Mouse (Mus musculus): ENCODE data around the gene Pofut2.
A peak's percentile ranks its signal among the peaks of the same experiment; 100 is the strongest.

Pofut2 gene

DNA sequence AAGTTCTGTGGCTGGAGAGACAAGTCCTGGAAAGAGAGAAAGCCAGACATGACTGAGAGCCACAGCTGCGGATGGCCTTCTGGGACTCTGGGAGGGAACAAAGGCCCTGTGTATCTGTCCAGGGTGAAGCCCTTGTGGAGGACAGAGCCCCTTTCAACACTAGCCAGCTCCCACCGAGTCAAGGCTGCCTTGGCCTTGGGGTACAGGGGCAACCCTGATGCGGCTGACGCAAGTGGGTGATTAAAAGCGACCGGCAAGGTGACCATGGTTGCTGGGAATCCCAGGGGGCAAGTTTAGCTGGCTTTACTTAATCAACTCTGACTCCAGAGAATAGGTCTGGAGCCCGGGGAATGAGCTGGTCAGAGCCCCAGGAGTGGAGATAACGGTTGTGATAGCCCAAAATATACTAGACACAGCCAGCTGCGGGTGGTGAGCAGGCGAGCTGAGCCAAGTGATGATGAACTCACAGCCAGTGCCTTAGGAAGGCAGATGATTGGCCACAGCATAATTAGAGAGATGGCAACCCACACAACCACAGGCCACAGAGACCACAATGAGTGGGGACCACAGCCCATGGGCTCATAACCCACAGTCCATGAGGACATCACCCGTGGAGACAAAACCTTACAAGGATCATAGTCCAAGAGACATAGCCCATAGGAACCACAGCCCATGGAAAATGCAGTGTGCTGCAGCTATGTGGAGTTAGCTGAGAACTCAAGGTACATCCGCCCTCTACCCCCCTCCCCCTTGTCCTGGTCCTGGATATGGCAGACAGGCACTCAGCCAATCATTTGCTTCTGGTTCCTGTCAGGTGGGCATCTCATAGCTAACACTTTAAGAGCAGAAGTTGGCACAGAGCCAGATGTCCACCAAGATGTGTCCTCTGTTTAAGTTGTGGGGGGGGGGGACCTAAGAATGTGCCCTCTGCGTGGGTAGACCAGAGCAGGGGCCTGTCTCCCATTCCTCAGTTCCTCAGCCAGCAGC is 29.1 kb upstream of the Pofut2 start:
- DNase-seq (ENCODE audit: low read depth): no peak

DNA sequence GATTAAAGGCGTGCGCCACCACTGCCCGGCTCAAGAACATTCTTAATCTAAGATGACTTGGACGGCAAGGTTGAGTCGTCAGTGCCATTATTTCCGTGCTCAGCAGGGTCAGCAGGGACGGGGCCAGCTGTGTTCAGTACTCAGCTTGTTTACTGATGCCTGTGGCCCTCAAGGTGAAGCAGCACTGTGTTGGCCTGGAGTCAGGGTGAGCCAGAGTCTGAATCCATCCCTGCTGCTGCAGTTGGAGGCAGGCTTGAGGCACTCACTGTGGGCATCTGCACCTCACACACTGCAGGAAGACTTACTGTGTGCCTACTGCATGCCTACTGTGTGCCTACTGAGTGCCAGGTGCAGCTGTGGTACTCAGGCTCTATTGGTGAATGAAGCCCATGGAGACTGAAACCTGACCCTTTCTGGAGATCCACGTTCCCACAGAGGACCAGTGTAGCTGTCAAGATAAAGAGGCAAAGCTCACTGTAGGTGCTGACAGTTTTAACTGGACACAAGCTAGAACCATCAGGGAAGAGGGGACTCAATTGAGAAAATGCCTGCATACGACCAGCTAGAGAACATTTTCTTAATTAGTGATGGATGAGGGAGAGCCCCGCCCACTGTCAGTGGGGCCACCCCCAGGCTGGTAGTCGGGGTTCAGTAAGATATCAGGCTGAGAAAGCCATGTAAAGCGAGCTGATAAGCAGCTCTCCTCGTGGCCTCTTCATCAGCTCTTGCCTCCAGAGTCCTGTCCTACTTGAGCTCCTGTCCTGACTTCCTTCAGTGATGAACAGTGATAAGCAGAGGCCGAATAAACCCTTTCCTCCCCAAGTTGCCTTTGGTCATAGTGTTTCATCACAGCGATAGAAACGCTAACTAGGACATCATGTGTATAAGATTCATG is 26.9 kb upstream of the Pofut2 start:
- DNase-seq (ENCODE audit: low read depth): no peak

DNA sequence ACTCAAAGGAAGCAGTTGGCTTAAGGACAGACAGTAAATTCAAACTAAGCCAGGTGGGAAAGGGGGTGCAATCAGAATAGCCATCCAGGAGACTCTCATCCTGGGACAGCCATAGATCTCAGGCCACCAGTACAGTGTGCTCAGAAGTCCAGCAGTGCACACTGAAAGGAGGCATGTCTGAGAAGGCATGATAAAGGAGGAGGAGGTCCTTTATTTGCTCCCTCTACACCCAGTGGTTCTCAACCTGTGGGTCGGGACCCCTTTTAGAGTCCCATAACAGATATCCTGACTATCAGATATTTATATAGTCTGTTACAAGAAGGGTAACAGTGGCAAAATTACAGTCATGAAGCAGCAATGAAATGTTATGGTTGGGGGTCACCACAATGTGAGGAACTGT is 25.8 kb upstream of the Pofut2 start:
- DNase-seq (ENCODE audit: low read depth): no peak

DNA sequence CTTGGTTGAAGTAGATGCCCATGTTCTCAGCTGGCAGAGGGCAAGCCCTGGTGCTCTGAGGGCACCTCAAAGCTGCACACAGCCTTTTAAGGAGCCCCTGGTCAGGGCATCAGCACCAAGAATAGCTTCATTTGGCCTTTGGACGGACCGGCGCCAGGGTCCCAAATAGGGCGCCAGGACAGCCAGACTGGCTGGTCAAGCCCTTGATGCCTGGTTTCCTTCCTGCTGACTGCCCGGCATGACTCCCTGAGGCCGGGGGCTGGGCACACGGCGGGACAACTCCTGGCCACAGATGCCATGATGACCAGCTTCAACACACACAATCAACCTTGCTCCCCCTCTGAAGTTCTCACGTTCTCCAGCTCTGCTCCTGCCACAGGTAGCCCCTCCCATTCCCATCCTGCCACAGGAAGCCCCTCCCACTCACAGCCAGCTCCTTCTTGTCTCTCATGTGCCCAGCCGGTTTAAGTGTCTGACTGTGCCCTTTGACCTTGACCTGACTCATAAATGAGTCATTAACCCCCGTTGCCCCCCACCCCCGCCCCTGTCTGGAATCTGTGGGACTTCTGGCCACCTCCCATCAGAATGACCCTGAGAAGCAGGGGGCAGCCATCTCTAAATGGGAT is 23.9 kb upstream of the Pofut2 start:
- no peak for DNase-seq (ENCODE audit: low read depth)

DNA sequence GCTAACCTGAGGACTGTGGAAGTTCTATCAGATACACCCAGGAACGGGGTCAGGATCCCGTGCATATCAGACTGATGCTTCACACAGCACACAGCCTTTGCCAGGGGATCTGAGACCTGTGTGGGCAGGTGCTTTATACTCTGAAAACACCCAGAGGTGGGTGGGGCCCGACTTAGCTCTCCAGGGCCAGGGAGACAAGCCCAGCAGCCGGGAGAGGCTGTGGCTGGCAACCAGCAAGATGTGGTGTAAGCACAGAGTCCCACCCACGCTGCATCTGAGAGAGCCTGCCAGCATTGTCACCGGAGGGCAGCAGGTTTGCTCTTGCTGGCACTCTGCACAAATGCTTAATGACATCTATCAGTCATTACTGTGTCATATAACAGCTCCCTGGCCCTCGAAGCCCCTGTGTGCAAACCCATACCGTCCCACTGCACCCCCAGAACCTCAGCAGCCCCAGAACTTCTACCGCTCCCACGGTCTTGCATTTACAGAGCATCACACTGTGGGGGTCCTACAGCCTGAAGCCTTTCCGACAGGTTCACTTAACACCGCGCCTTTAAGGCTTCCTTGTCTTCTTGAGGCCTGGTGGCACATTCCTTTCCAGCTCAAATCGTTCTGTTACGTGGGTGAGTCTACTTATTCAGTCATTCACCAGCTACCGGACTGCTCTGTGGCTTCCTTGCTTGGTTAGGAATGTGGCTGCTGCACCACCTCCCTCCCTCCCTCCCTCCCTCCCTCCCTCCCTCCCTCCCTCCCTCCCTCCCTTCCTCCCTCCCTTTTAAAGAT is 21.0 kb upstream of the Pofut2 start:
- DNase-seq (ENCODE audit: low read depth): no peak

DNA sequence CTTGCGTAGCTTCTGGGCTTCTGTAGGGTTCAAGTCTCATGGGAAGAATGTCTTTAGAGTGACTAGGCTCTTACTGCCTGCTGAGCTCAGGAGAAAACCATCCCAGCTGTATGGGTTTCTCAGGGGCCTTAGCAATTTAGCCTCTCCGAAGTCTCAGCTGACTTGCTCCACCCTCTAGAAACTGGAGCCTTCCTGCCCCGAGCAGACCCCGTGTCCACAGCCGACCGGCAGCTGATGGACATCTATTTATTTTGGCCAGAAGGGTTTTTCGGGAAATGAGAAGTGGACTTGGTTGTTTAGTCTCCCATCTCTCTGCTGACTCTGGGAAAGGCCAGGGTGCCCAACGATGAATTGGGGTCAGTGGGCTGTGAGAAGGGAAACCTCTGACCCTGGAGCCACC is 18.3 kb upstream of the Pofut2 start:
- DNase-seq (ENCODE audit: low read depth): no peak

DNA sequence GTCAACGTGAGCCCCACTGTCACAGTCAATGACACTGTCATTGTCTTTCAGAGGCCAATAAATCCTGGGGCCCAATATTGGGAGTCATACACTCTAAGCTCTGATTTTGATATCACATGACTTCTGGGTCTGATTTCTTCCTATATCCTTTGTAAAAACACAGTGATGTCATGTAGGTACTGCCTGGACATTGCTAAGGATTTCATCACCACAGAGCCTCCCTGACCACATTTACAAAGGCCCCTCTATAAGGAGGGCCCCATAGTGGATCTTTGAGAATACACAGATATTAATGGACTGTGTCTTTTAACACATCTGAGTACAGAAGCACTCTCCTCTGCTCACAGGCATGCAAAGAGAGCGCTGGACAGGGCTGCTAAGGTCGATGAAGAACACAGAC is 16.6 kb upstream of the Pofut2 start:
- no peak for DNase-seq (ENCODE audit: low read depth)

DNA sequence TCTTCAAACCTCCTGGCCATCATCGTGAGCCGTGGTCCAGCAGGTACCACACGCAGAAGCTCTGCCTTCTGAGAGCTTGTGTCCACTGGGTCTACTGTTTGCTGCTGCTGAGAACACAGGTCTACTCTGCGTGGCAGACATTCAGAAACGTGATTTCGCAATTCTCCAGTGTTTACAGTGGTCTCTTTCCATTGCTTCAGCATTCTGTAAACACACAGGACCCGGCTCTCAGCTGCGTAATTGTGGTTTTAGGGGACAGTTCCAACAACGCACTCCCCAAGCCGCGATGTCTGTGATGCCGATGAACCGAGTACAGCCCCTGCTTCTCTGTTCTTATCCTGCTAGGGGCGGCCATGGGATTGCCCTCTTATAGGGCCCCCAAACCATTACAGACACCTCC is 16.1 kb upstream of the Pofut2 start:
- DNase-seq (ENCODE audit: low read depth): no peak

DNA sequence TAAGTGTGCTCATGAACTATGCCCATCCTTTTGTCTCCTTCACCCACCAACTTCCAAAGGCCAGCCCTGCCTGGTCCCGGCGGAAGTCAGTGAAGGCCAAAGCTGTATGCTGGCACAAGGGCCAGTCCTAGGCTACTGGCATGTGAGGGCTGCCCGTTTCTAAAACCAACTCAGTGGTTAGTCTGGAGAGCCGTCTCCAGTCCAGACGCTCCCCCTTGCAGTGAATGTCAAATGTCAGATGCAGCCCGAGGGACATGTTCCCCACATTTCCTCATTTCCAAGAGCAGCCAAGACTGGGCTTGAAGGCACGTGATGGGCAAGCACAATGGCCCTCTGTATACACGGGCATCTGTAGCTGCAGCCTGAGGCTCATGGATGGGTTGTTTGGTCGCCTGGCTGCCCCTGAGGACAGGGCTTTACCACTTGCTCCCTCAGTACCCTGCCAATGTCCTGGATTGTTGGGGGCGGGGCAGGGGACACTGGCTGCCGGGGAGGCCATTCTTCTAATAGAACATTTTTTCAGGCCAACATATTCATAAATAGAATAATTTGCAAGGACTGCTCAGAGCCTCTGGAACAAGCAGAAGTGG is 15.4 kb upstream of the Pofut2 start:
- no peak for DNase-seq (ENCODE audit: low read depth)

DNA sequence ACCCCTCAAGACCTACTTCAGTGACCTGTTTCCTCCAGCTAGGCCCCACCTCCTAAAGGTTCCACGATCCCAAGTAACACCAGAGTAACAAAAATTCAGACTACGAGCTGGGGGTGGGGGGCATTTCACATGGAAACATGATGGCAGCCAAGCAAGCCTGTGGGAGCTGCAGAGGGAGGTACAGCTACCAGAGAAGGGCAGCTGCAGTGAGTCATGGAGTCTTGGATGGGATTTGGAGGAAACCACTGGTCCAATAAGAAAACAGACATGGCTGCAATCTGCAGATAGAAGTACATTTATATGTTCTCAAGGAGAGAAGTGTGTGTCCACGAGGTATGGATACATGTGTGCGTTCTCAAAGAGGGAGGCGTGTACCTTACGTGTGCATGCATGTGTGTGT is 14.2 kb upstream of the Pofut2 start:
- DNase-seq (ENCODE audit: low read depth): no peak

DNA sequence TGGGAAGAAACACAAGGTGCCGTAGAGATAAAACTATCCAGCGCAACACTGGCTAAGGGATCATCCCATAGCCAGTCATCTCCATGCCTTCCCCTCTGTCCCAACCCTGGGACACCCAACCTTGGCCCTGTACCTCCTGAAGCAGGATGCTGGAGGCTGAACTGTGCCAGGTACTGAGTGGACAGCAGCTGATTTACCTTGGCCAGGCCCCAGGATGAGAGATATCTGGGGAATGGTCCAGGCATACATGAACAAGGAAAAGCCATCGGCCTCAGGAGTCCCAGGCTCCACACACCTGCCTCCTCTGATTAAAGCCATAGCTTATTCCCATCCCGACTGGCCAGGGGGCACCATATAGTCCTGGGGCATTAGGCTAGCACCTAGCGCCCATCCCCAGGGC is 12.0 kb upstream of the Pofut2 start:
- DNase-seq (ENCODE audit: low read depth): no peak

DNA sequence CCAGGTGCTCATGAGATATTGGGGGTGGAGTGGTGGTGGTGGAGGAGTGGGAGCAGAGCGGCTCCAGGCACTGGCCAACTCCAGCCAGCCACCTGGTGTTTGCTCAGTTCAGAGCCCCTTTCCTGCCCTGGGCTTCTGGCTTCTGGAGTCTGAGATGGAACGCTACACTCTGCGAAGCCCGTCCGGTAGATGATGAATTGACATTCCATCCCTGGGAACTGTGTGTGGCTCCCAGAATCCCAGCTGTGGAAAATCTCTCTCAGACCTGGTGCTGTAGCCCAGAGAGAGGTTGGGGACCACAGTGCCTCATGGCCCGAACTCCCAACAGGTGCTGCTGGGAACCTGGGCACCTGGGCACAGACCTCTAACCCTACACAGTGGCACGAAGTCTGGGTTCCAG is 11.3 kb upstream of the Pofut2 start:
- no peak for DNase-seq (ENCODE audit: low read depth)

DNA sequence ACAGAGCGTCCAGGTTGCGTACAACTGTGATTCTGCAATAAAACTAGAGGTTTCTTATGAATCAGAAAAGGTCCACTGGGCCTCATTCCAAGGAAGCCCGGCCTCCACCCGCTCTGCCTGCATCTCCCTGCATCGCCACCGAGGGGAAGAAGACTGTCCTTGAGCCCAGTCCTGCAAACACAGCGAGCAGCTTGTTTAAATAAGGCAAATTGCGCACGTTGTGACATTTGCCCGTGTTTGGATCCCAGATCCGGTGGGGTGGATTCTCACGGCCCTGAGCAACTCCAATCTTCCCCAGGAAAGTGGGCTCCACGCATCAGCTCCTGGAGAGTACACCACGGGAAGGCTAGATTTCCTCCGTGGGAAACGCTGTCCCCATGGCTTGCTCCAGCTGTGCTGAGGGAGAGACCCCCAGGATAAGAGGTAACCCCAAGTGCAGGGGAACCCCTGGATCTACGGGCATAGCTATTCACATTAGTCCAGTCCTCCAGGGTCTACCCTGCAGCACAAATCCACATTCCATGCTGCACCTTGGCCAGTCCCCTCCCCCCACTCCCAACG is 7.7 kb upstream of the Pofut2 start:
- DNase-seq (ENCODE audit: low read depth): no peak

DNA sequence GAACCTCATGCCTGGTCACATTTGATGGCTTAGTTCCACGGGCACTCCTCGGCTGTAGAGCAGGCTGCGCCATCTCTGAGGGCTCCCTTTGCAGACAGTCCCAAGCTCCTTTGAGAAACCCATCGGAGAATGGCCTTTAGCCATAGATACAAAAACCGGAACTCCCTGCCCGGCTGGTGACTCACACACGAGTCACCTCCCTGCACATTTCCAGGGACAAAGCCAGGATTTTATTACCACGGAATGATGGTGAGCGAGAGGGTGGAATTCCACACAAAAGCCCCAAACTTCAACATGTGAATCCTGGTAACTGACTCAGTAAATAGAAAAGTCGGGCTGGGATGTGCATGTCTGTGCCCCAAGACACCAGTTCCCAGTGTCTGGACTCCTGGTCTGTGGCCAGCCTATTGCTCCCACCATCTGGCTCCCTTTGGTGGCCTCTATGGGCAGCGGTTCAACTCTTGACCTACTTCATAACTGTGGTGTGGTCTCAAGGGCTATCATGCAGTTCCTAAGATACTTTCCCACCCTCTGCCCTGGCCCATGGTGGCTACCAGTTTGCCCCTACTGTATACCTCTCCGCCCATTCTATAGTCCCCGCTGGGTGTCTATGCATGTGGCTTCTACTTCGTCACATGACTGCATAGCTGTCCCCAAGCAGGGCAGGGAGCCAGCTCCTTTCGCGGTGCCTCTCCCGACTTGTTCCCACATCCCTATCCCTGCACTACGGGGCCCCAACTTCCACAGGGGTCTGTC is 7.1 kb upstream of the Pofut2 start:
- no peak for DNase-seq (ENCODE audit: low read depth)

DNA sequence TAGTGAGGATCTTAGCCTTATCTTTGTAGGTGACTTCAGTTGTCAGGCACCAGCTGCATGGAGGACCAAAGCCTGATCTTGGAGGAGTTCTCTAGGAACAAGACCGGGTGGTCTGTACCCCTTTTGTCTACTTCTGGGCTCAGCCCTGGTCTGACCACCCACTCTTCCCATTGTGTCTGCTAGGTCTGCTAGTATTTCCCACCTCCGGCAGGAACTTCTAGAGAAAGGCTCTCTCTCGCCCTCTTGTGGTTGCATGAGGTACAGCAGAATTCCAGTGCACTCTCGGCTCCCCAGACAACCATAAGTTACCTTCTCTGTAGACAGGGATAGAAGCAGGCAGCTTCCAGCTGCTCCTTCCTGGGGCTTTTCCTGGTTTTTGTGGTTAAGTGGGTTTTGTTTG is 6.2 kb upstream of the Pofut2 start:
- peak; percentile 81 for DNase-seq (ENCODE audit: low read depth)

DNA sequence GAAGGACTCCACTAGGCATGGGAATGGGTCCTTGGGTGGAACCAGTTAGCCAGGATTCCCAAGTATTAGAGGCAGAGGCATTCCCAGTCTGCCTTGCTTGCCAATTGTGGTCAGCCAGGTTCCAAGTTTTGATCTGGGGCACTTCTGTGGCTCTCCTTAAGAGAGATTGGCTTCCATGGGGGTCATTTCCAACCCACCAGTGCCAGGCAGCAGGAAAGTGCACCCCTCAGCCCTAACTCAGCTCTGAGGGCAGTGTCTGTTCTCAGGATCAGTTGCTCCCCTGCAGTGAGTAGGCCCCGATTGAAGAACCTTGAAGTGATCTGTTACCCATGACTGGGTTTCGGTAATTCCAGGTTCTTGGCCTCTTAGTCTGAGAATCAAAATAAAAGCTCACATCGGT is 3.8 kb upstream of the Pofut2 start:
- DNase-seq (ENCODE audit: low read depth): no peak

DNA sequence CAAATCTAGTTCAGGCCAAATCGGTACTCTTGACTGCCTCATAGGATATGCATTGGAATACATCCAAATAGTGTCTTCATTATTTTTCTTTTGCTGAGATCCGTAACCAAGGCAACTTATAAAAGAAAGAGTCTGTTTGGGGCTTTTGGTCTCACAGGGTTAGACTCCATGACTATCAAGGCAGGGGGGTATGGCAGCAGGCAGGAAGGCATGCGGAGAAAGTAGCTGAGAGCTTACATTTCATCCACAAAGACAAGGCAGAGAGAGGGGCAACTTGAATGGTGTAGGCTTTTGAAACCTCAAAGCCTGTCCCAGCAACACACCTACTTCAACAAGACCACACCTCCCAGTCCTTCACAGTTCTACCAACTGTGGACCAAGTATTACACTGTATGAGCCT is 3.3 kb upstream of the Pofut2 start:
- DNase-seq (ENCODE audit: low read depth): no peak

DNA sequence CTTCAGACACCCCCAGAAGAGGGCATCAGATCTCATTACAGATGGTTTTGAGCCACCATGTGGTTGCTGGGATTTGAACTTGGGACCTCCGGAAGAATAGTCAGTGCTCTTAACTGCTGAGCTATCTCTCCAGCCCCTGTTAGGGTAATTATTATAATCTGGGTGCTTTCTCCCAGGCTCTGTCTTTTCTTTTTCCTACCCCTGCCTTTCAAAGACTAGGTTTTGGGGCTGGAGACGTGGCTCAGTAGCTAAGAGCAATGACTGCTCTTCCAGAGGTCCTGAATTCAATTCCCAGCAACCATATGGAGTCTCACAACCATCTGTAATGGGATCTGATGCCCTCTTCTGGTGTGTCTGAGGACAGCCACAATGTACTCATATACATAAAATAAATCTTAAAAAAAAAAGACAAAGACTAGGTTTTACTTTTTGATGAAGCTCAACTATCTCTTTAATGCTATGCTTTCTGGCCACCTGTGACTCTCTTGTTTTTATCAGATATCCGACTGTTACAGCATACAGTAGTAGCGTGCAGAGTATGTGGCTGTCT is 902 bp upstream of the Pofut2 start:
- peak; percentile 25 for DNase-seq (ENCODE audit: low read depth)

DNA sequence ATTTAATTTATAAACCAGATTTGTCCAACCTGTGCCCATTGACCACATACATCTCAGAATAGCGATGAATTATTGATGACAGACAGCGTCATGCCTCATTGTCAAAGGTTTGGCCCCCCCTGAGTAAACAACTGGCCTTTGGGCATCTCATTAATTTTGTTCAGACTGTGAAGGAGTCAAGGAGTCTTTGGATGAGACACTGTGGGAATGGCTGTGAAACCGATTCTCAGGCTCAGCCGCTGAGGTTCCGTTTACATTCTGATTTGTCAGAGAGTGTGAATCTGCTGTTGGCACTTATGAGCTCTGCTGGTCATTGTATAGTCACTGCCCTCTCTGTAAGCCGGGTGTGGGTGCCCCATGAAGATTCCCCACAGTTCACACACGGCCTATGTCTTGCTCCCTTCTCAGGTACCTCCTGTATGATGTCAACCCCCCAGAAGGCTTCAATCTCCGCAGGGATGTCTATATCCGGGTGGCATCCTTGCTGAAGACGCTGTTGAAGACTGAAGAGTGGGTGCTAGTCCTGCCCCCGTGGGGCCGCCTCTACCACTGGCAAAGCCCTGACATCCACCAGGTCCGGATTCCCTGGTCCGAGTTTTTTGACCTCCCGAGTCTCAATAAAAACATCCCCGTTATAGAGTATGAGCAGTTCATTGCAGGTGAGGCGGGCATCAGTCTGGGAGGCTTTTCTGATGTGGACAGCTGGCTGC is 1.3 kb downstream of the Pofut2 start:
- no peak for DNase-seq (ENCODE audit: low read depth)

All from naive thymus-derived CD4-positive, alpha-beta T cell, adult 2 months (primary cell).